Mouse (Mus musculus) neural tube, embryonic 12.5 days (tissue): ENCODE data around the gene Mterf1a. TPM values are rescaled to one million over a fixed set of nuclear protein-coding genes. Genes with fewer than 3 reads are reported as not detected.
"Not testable (repeated sequence)": the region's sequence is repeated elsewhere in the genome, so short reads cannot be mapped to it uniquely, and the experiment has no call there.

ENCODE experiments used
- ATAC-seq: fragments of 200-750 bp; cut with Nextera tagmentation; 2 replicates; pipeline ENCODE4 v1.8.0; 2017; ENCODE audit warnings: low read depth, mild to moderate bottlenecking, moderate TSS enrichment, moderate library complexity; ENCODE audit not compliant: low FRiP score
- H3K27ac ChIP-seq: fragments of 300-500 bp; sonication (generic); 2 replicates; pipeline ENCODE4 v1.5.1; 2016
- H3K27me3 ChIP-seq: fragments of 300-500 bp; sonication (generic); replicated peaks from 2 replicates; pipeline ENCODE4 v1.6.1; 2016; ENCODE audit warnings: mild to moderate bottlenecking
- H3K36me3 ChIP-seq: fragments of 300-500 bp; sonication (generic); 2 replicates; pipeline ENCODE4 v1.6.1; 2016; ENCODE audit warnings: mild to moderate bottlenecking
- H3K4me1 ChIP-seq: fragments of 300-500 bp; sonication (generic); 2 replicates; pipeline ENCODE4 v1.6.1; 2016
- H3K4me2 ChIP-seq: fragments of 300-500 bp; sonication (generic); replicated peaks from 2 replicates; pipeline ENCODE4 v1.6.1; 2016; ENCODE audit warnings: mild to moderate bottlenecking
- H3K4me3 ChIP-seq: fragments of 300-500 bp; sonication (generic); 2 replicates; pipeline ENCODE4 v1.5.1; 2016
- H3K9ac ChIP-seq: fragments of 300-500 bp; sonication (generic); 2 replicates; pipeline ENCODE4 v1.6.1; 2016; ENCODE audit warnings: mild to moderate bottlenecking
- H3K9me3 ChIP-seq: fragments of 300-500 bp; sonication (generic); 2 replicates; pipeline ENCODE4 v1.6.1; 2016; ENCODE audit warnings: mild to moderate bottlenecking
- WGBS: fragments of 180-500 bp; shearing (Covaris S2); methylation state at CpG from one replicate; pipeline ENCODE4 v1.1.7; 2016; 5-methylcytosine and 5-hydroxymethylcytosine counted together
- polyA plus RNA-seq: library from polyadenylated mRNA; unstranded; fragments of >200 nt; fragmentation: Nextera tagmentation; extraction: Ambion mirVana; gene quantifications from 2 replicates; pipeline ENCODE4 v1.2.1, GENCODE M21; 2016

Gene Mterf1a
- polyA plus RNA-seq, 1 experiment from 2014 or later = 9.7 TPM

GRCm38 (mm10) chr5:3927801-3928689, 34.3 kb upstream of the Mterf1a start, which contains the start of gene Akap9:
Akap9 (plus strand) TSS chr5:3928054.
- peak within 1 kb of the TSS; percentile 90 for H3K27ac ChIP-seq
- no peaks in the 10 kb centered on the region for H3K36me3 ChIP-seq
- H3K27me3 ChIP-seq = no peaks in the 10 kb centered on the region
- WGBS = 1% methylated on average over 62 of the region's 82 CpGs
- peak within 1 kb of the TSS; percentile 100 for H3K9ac ChIP-seq
- H3K4me2 ChIP-seq = peak within 1 kb of the TSS; percentile 63
- H3K4me3 ChIP-seq = peak within 1 kb of the TSS; percentile 91
- ATAC-seq = peak; percentile 88
- no peaks in the 10 kb centered on the region for H3K9me3 ChIP-seq
- H3K4me1 ChIP-seq = peaks cover 22% of the 10 kb centered on the region

- no peak overlapping the region for H3K27ac ChIP-seq
- no peak overlapping the region for H3K4me2 ChIP-seq
- 19% methylated on average over 4 of the region's 4 CpGs for WGBS
- H3K36me3 ChIP-seq = no peaks in the 10 kb centered on the region
- H3K9ac ChIP-seq = no peak overlapping the region
- H3K27me3 ChIP-seq = no peaks in the 10 kb centered on the region
- H3K9me3 ChIP-seq = no peaks in the 10 kb centered on the region
- peaks cover 19% of the 10 kb centered on the region for H3K4me1 ChIP-seq
- no peak overlapping the region for H3K4me3 ChIP-seq
- no peak for ATAC-seq
These were observed 32.9 kb upstream of the Mterf1a start for GRCm38 (mm10) chr5:3926666-3927065.

GRCm38 (mm10) chr5:3922350-3922749, 28.6 kb upstream of the Mterf1a start:
- no peak for ATAC-seq
- H3K27me3 ChIP-seq = no peaks in the 10 kb centered on the region
- no peak overlapping the region for H3K9ac ChIP-seq
- H3K36me3 ChIP-seq = no peaks in the 10 kb centered on the region
- H3K4me1 ChIP-seq = no peaks in the 10 kb centered on the region
- no peak overlapping the region for H3K27ac ChIP-seq
- no peak overlapping the region for H3K4me3 ChIP-seq
- 85% methylated on average over 2 of the region's 2 CpGs for WGBS
- H3K9me3 ChIP-seq = no peaks in the 10 kb centered on the region
- no peak overlapping the region for H3K4me2 ChIP-seq

GRCm38 (mm10) chr5:3905471-3905870, 11.7 kb upstream of the Mterf1a start:
- no peaks in the 10 kb centered on the region for H3K9me3 ChIP-seq

GRCm38 (mm10) chr5:3894294-3894619, 524 bp upstream of the Mterf1a start:
- H3K9me3 ChIP-seq, H3K4me1 ChIP-seq, H3K9ac ChIP-seq, H3K36me3 ChIP-seq, H3K27ac ChIP-seq, H3K4me2 ChIP-seq, H3K27me3 ChIP-seq, ATAC-seq, H3K4me3 ChIP-seq: not testable (repeated sequence)
- WGBS = 98% methylated on average over 4 of the region's 4 CpGs

More at GRCm38 (mm10) chr5:3905471-3905870, 11.7 kb upstream of the Mterf1a start:
- Histone ChIP-seq H3K4me3 (no peak overlapping the region), H3K4me2 (no peak overlapping the region), H3K9ac (no peak overlapping the region), H3K4me1 (no peaks in the 10 kb centered on the region), H3K27me3 (no peaks in the 10 kb centered on the region), H3K36me3 (no peaks in the 10 kb centered on the region), H3K27ac (no peak overlapping the region)
- no peak for ATAC-seq
- 79% methylated on average over 2 of the region's 2 CpGs for WGBS

GRCm38 (mm10) chr5:3889201-3889600, 4.5 kb downstream of the Mterf1a start:
- no peak overlapping the region for H3K4me3 ChIP-seq
- H3K4me1 ChIP-seq = peaks cover 2% of the 10 kb centered on the region; the same call in 1 of the 2 replicates
- no peaks in the 10 kb centered on the region for H3K27me3 ChIP-seq
- H3K36me3 ChIP-seq = no peaks in the 10 kb centered on the region
- H3K9ac ChIP-seq = no peak overlapping the region
- no peak for ATAC-seq
- H3K27ac ChIP-seq = no peak overlapping the region
- H3K4me2 ChIP-seq = no peak overlapping the region
- no peaks in the 10 kb centered on the region for H3K9me3 ChIP-seq

- not testable (repeated sequence) for ATAC-seq, H3K27me3 ChIP-seq, H3K27ac ChIP-seq, H3K36me3 ChIP-seq, H3K4me1 ChIP-seq, H3K4me3 ChIP-seq, H3K4me2 ChIP-seq, H3K9me3 ChIP-seq, H3K9ac ChIP-seq
- 90% methylated on average over 7 of the region's 7 CpGs for WGBS
These were observed 6.9 kb downstream of the Mterf1a start for GRCm38 (mm10) chr5:3886862-3887261.

- WGBS = 84% methylated on average over 3 of the region's 3 CpGs
- H3K4me1 ChIP-seq = no peaks in the 10 kb centered on the region
- ATAC-seq = no peak
These were observed 20.2 kb downstream of the Mterf1a start for GRCm38 (mm10) chr5:3873485-3873884.

GRCm38 (mm10) chr5:3872348-3872747, 21.4 kb downstream of the Mterf1a start:
- H3K4me3 ChIP-seq = no peak overlapping the region
- no peaks in the 10 kb centered on the region for H3K27me3 ChIP-seq
- ATAC-seq = no peak
- H3K4me1 ChIP-seq = no peaks in the 10 kb centered on the region
- WGBS = 43% methylated on average over 1 of the region's 1 CpGs
- no peak overlapping the region for H3K4me2 ChIP-seq
- H3K9me3 ChIP-seq = no peaks in the 10 kb centered on the region
- no peak overlapping the region for H3K9ac ChIP-seq
- no peaks in the 10 kb centered on the region for H3K36me3 ChIP-seq
- H3K27ac ChIP-seq = no peak overlapping the region

More at GRCm38 (mm10) chr5:3873485-3873884, 20.2 kb downstream of the Mterf1a start:
- H3K9me3 ChIP-seq = no peaks in the 10 kb centered on the region
- H3K4me3 ChIP-seq = no peak overlapping the region
- H3K27me3 ChIP-seq = no peaks in the 10 kb centered on the region
- no peak overlapping the region for H3K27ac ChIP-seq
- no peaks in the 10 kb centered on the region for H3K36me3 ChIP-seq
- H3K4me2 ChIP-seq = no peak overlapping the region
- H3K9ac ChIP-seq = no peak overlapping the region

- Histone ChIP-seq H3K9ac (no peak overlapping the region), H3K9me3 (no peaks in the 10 kb centered on the region), H3K4me3 (no peak overlapping the region), H3K36me3 (no peaks in the 10 kb centered on the region), H3K27ac (no peak overlapping the region), H3K4me1 (no peaks in the 10 kb centered on the region), H3K4me2 (no peak overlapping the region), H3K27me3 (no peaks in the 10 kb centered on the region)
- WGBS = 79% methylated on average over 4 of the region's 4 CpGs
- no peak for ATAC-seq
These were observed 23.6 kb downstream of the Mterf1a start for GRCm38 (mm10) chr5:3870161-3870560.

- Histone ChIP-seq H3K36me3 (peaks cover 11% of the 10 kb centered on the region), H3K27me3 (no peaks in the 10 kb centered on the region), H3K4me2 (peak within 1 kb of the TSS; percentile 63), H3K9me3 (no peaks in the 10 kb centered on the region), H3K27ac (no peak within 1 kb of the TSS), H3K4me1 (peaks cover 4% of the 10 kb centered on the region), H3K9ac (peak within 1 kb of the TSS; percentile 44), H3K4me3 (peak within 1 kb of the TSS; percentile 31)
- 6% methylated on average over 24 of the region's 24 CpGs for WGBS
- ATAC-seq = peak; percentile 37; the same call in 1 of the 2 replicates
These were observed 48.7 kb downstream of the Mterf1a start, which contains the start of gene Lrrd1 for GRCm38 (mm10) chr5:3845026-3845425. Lrrd1 (plus strand) TSS chr5:3845173.
